Mouse (Mus musculus): ENCODE measurements around the gene Tmem19.

GRCm38 (mm10) chr10:115315473-115316171 is 46.7 kb downstream of the Tmem19 start, which contains the start of gene Rab21:
- TF ChIP-seq CTCF (IDR thresholded peaks at IDR 0.05) (no peak), POLR2A (IDR thresholded peaks at IDR 0.05; ENCODE audit: insufficient read depth, low read depth, low read length) (peak; percentile 95)

Data from heart, adult 2 months (tissue).